Mouse (Mus musculus): ENCODE measurements around the gene Bag1. TPM values are rescaled to one million over a fixed set of nuclear protein-coding genes. Genes with fewer than 3 reads are reported as not detected.

Gene Bag1
- polyA plus RNA-seq, 1 experiment from 2014 or later = 233 TPM

DNA sequence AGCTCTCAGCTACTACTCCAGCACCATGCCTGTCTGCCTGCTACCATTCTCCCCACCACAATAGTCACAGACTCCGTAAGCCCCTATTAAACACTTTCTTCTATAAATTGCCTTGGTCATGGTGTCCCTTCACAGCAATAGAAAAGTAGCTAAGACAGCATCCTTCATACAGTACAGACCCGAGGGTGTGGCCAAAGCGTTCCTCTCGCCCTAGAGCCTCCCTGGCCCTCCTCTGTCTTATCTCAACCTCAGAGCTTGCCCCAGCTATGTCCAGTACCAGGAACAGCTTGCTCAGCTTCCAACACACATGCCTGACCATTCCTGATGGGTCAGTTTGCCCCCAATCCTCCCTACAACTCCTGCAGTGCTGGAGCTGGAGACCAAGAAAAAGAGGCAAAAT, 47.5 kb downstream of the Bag1 start:
- Histone ChIP-seq H3K9ac (ENCODE audit: low read length) (no peak overlapping the region), H3K36me3 (ENCODE audit: control insufficient read depth, insufficient read depth, low read length) (no peaks in the 10 kb centered on the region), H3K4me3 (ENCODE audit: low read depth, low read length) (no peak overlapping the region), H3K9me3 (ENCODE audit: control insufficient read depth, low read length) (no peaks in the 10 kb centered on the region), H3K27me3 (ENCODE audit: control insufficient read depth, insufficient read depth, low read length) (no peaks in the 10 kb centered on the region), H3K27ac (ENCODE audit: low read depth, low read length) (no peak overlapping the region), H3K4me1 (ENCODE audit: control insufficient read depth, insufficient read depth, low read length) (no peaks in the 10 kb centered on the region), H3K4me2 (no peak overlapping the region)
- DNase-seq (ENCODE audit: low spot score, missing footprints) = no peak
- WGBS = 86% methylated on average over 4 of the region's 4 CpGs
- ATAC-seq (ENCODE audit: low FRiP score) = no peak

DNA sequence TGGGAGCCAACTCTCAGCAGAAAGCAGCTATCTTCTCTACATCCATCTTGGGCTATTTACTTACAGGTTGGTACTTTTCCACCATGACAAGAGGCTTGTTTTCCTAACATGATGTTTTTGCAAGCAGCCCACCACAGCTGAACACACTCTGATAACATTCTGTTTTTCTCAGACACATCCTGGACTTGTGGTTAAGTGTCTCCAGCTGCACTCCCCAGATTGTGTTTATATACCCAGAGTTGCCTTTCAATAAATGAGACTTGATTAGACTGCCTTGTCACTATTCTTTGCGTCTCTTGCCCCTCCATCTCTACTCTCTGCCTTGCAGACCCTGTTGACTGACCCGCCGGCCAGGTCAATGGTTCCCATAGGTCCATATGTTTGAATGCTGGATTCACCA, 48.0 kb downstream of the Bag1 start:
- Histone ChIP-seq H3K4me2 (no peak overlapping the region), H3K27me3 (ENCODE audit: control insufficient read depth, insufficient read depth, low read length) (no peaks in the 10 kb centered on the region), H3K9ac (ENCODE audit: low read length) (no peak overlapping the region), H3K4me3 (ENCODE audit: low read depth, low read length) (no peak overlapping the region), H3K36me3 (ENCODE audit: control insufficient read depth, insufficient read depth, low read length) (no peaks in the 10 kb centered on the region), H3K9me3 (ENCODE audit: control insufficient read depth, low read length) (no peaks in the 10 kb centered on the region), H3K4me1 (ENCODE audit: control insufficient read depth, insufficient read depth, low read length) (no peaks in the 10 kb centered on the region), H3K27ac (ENCODE audit: low read depth, low read length) (no peak overlapping the region)
- 95% methylated on average over 3 of the region's 3 CpGs for WGBS
- no peak for ATAC-seq (ENCODE audit: low FRiP score)
- DNase-seq (ENCODE audit: low spot score, missing footprints) = no peak

GRCm38 (mm10) chr4:40899264-40899663, 48.8 kb downstream of the Bag1 start:
- Histone ChIP-seq H3K9me3 (ENCODE audit: control insufficient read depth, low read length) (no peaks in the 10 kb centered on the region), H3K4me3 (ENCODE audit: low read depth, low read length) (no peak overlapping the region), H3K36me3 (ENCODE audit: control insufficient read depth, insufficient read depth, low read length) (no peaks in the 10 kb centered on the region), H3K27ac (ENCODE audit: low read depth, low read length) (no peak overlapping the region), H3K4me1 (ENCODE audit: control insufficient read depth, insufficient read depth, low read length) (no peaks in the 10 kb centered on the region), H3K4me2 (no peak overlapping the region), H3K27me3 (ENCODE audit: control insufficient read depth, insufficient read depth, low read length) (no peaks in the 10 kb centered on the region), H3K9ac (ENCODE audit: low read length) (no peak overlapping the region)
- DNase-seq (ENCODE audit: low spot score, missing footprints) (no peak), ATAC-seq (ENCODE audit: low FRiP score) (no peak)
- 67% methylated on average over 2 of the region's 2 CpGs for WGBS

DNA sequence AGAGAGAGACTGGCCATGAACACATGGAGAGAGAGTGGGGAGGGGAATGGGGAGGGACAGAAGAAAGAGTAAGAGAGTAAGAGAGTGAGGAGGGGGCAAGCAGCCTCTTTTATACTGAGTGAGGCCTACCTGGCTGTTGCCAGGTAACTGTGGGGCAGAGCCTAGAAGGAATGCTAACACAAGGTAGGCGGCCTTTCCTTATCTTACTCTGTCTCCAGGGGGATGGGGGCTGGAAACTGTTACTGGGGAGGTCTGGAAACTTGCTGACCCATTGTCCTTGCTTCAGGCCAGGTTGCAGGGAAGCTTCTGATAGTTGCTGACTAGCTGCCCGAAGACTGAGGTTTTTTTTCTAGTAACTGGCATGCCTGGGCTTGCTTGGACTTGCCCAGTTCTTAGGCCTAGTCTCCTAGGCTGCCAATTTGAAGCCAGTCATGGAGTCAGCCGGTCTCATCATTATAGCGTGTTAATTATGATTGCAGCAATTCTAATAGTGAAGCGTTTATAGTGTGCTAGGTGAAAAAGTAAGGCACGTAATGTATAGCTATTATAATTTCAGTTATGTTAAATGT, 49.5 kb downstream of the Bag1 start:
- Histone ChIP-seq H3K9me3 (ENCODE audit: control insufficient read depth, low read length) (no peaks in the 10 kb centered on the region), H3K4me2 (no peak overlapping the region), H3K36me3 (ENCODE audit: control insufficient read depth, insufficient read depth, low read length) (no peaks in the 10 kb centered on the region), H3K27ac (ENCODE audit: low read depth, low read length) (no peak overlapping the region), H3K9ac (ENCODE audit: low read length) (no peak overlapping the region), H3K4me3 (ENCODE audit: low read depth, low read length) (no peak overlapping the region), H3K27me3 (ENCODE audit: control insufficient read depth, insufficient read depth, low read length) (no peaks in the 10 kb centered on the region), H3K4me1 (ENCODE audit: control insufficient read depth, insufficient read depth, low read length) (no peaks in the 10 kb centered on the region)
- ATAC-seq (ENCODE audit: low FRiP score) (no peak), DNase-seq (ENCODE audit: low spot score, missing footprints) (no peak)
- WGBS = 87% methylated on average over 6 of the region's 6 CpGs

DNA sequence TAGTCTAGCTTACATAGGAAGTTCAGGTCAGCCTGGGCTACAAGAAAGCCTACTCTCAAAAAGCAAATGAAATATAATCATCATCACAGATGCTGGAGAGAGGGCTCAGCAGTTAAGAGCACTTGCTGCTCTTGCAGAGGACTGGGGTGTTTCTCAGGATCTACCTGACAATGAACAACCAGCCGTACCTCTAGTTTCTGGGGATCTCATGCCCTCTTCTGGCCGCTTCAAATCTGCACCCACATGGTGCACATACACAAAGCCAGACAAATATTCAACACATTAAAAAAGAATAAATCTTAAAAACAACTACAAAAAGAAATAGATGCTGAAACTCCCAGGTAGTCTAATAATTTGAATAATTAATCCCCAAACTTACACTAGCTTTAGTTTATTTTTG, 52.4 kb downstream of the Bag1 start:
- no peaks in the 10 kb centered on the region for H3K4me1 ChIP-seq (ENCODE audit: control insufficient read depth, insufficient read depth, low read length)
- no peaks in the 10 kb centered on the region for H3K9me3 ChIP-seq (ENCODE audit: control insufficient read depth, low read length)
- no peak overlapping the region for H3K4me3 ChIP-seq (ENCODE audit: low read depth, low read length)
- DNase-seq (ENCODE audit: low spot score, missing footprints) (no peak), ATAC-seq (ENCODE audit: low FRiP score) (no peak)
- H3K9ac ChIP-seq (ENCODE audit: low read length) = no peak overlapping the region
- H3K36me3 ChIP-seq (ENCODE audit: control insufficient read depth, insufficient read depth, low read length) = no peaks in the 10 kb centered on the region
- H3K4me2 ChIP-seq = no peak overlapping the region
- no peaks in the 10 kb centered on the region for H3K27me3 ChIP-seq (ENCODE audit: control insufficient read depth, insufficient read depth, low read length)
- no peak overlapping the region for H3K27ac ChIP-seq (ENCODE audit: low read depth, low read length)
- 94% methylated on average over 2 of the region's 2 CpGs for WGBS

GRCm38 (mm10) chr4:40895118-40895517, 53.0 kb downstream of the Bag1 start:
- no peak for DNase-seq (ENCODE audit: low spot score, missing footprints)
- Histone ChIP-seq H3K27me3 (ENCODE audit: control insufficient read depth, insufficient read depth, low read length) (no peaks in the 10 kb centered on the region), H3K4me2 (no peak overlapping the region), H3K9me3 (ENCODE audit: control insufficient read depth, low read length) (no peaks in the 10 kb centered on the region), H3K9ac (ENCODE audit: low read length) (no peak overlapping the region), H3K27ac (ENCODE audit: low read depth, low read length) (no peak overlapping the region), H3K4me3 (ENCODE audit: low read depth, low read length) (no peak overlapping the region), H3K36me3 (ENCODE audit: control insufficient read depth, insufficient read depth, low read length) (no peaks in the 10 kb centered on the region), H3K4me1 (ENCODE audit: control insufficient read depth, insufficient read depth, low read length) (no peaks in the 10 kb centered on the region)
- ATAC-seq (ENCODE audit: low FRiP score) = no peak
- WGBS = 92% methylated on average over 3 of the region's 3 CpGs

DNA sequence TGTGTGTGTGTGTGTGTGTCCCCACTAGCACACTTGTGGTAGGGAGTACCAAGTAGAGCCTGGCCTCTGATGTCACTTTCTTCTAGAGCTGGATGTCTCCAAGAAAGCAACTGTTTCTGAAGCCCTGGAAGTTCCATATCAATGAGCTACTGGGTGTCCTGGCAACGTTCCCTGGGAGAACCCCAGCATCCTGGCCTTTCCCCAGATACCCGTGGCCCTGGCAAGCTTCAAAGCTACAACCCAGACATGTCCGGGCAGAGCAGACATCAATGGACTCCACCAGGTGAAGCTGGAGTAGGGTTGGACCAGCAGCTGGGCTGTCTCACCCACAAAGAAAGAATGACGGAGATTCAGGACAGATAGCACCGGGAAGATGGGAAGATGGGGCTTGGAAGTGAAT, 56.9 kb downstream of the Bag1 start:
- Histone ChIP-seq H3K4me1 (ENCODE audit: control insufficient read depth, insufficient read depth, low read length) (no peaks in the 10 kb centered on the region), H3K4me2 (no peak overlapping the region), H3K9ac (ENCODE audit: low read length) (no peak overlapping the region), H3K27me3 (ENCODE audit: control insufficient read depth, insufficient read depth, low read length) (no peaks in the 10 kb centered on the region), H3K9me3 (ENCODE audit: control insufficient read depth, low read length) (no peaks in the 10 kb centered on the region), H3K4me3 (ENCODE audit: low read depth, low read length) (no peak overlapping the region), H3K36me3 (ENCODE audit: control insufficient read depth, insufficient read depth, low read length) (no peaks in the 10 kb centered on the region), H3K27ac (ENCODE audit: low read depth, low read length) (no peak overlapping the region)
- WGBS = 89% methylated on average over 5 of the region's 5 CpGs
- DNase-seq (ENCODE audit: low spot score, missing footprints) = no peak
- ATAC-seq (ENCODE audit: low FRiP score) = no peak

GRCm38 (mm10) chr4:40889983-40890382, 58.1 kb downstream of the Bag1 start:
- H3K27me3 ChIP-seq (ENCODE audit: control insufficient read depth, insufficient read depth, low read length) = no peaks in the 10 kb centered on the region
- WGBS = 85% methylated on average over 4 of the region's 4 CpGs

GRCm38 (mm10) chr4:40889252-40889651, 58.8 kb downstream of the Bag1 start:
- Histone ChIP-seq H3K4me2 (no peak overlapping the region), H3K27me3 (ENCODE audit: control insufficient read depth, insufficient read depth, low read length) (no peaks in the 10 kb centered on the region), H3K9ac (ENCODE audit: low read length) (no peak overlapping the region), H3K36me3 (ENCODE audit: control insufficient read depth, insufficient read depth, low read length) (no peaks in the 10 kb centered on the region), H3K4me1 (ENCODE audit: control insufficient read depth, insufficient read depth, low read length) (no peaks in the 10 kb centered on the region), H3K4me3 (ENCODE audit: low read depth, low read length) (no peak overlapping the region), H3K9me3 (ENCODE audit: control insufficient read depth, low read length) (no peaks in the 10 kb centered on the region), H3K27ac (ENCODE audit: low read depth, low read length) (no peak overlapping the region)
- 66% methylated on average over 3 of the region's 3 CpGs for WGBS
- DNase-seq (ENCODE audit: low spot score, missing footprints) (no peak), ATAC-seq (ENCODE audit: low FRiP score) (no peak)

More at GRCm38 (mm10) chr4:40889983-40890382, 58.1 kb downstream of the Bag1 start:
- no peaks in the 10 kb centered on the region for H3K4me1 ChIP-seq (ENCODE audit: control insufficient read depth, insufficient read depth, low read length)
- no peak overlapping the region for H3K4me3 ChIP-seq (ENCODE audit: low read depth, low read length)
- H3K27ac ChIP-seq (ENCODE audit: low read depth, low read length) = no peak overlapping the region
- ATAC-seq (ENCODE audit: low FRiP score) (no peak), DNase-seq (ENCODE audit: low spot score, missing footprints) (no peak)
- no peak overlapping the region for H3K4me2 ChIP-seq
- no peaks in the 10 kb centered on the region for H3K9me3 ChIP-seq (ENCODE audit: control insufficient read depth, low read length)
- no peaks in the 10 kb centered on the region for H3K36me3 ChIP-seq (ENCODE audit: control insufficient read depth, insufficient read depth, low read length)
- no peak overlapping the region for H3K9ac ChIP-seq (ENCODE audit: low read length)

GRCm38 (mm10) chr4:40888839-40889238, 59.3 kb downstream of the Bag1 start:
- ATAC-seq (ENCODE audit: low FRiP score) (no peak), DNase-seq (ENCODE audit: low spot score, missing footprints) (no peak)
- WGBS = 85% methylated on average over 11 of the region's 11 CpGs
- H3K9me3 ChIP-seq (ENCODE audit: control insufficient read depth, low read length) = no peaks in the 10 kb centered on the region
- H3K4me1 ChIP-seq (ENCODE audit: control insufficient read depth, insufficient read depth, low read length) = no peaks in the 10 kb centered on the region
- H3K4me2 ChIP-seq = no peak overlapping the region
- no peak overlapping the region for H3K4me3 ChIP-seq (ENCODE audit: low read depth, low read length)
- no peaks in the 10 kb centered on the region for H3K36me3 ChIP-seq (ENCODE audit: control insufficient read depth, insufficient read depth, low read length)
- no peaks in the 10 kb centered on the region for H3K27me3 ChIP-seq (ENCODE audit: control insufficient read depth, insufficient read depth, low read length)
- no peak overlapping the region for H3K27ac ChIP-seq (ENCODE audit: low read depth, low read length)
- no peak overlapping the region for H3K9ac ChIP-seq (ENCODE audit: low read length)

Measured in midbrain, embryonic 11.5 days (tissue).